Mouse (Mus musculus) liver, embryonic 14.5 days (tissue): ENCODE data around the gene Sdr39u1. TPM values are rescaled to one million over a fixed set of nuclear protein-coding genes. Genes with fewer than 3 reads are reported as not detected.

Source experiments
- ATAC-seq: fragments of 200-750 bp; cut with Nextera tagmentation; 2 replicates; pipeline ENCODE4 v1.8.0; 2017; ENCODE audit warnings: moderate number of reproducible peaks, mild to moderate bottlenecking, moderate library complexity; ENCODE audit not compliant: insufficient read depth
- DNase-seq, 3 experiments: peaks; one replicate each; pipeline ENCODE4 v3.0.0-alpha.2; 2012 to 2013; ENCODE audit warnings: low read depth in 3 of 3, low spot score in 3 of 3
- H3K27ac ChIP-seq: fragments of 300-500 bp; sonication (generic); 2 replicates; pipeline ENCODE4 v1.5.1; 2014; ENCODE audit warnings: moderate library complexity, mild to moderate bottlenecking, control low read depth, inconsistent platforms
- H3K27me3 ChIP-seq: fragments of 300-500 bp; sonication (generic); 2 replicates; pipeline ENCODE4 v1.6.1; 2014; ENCODE audit warnings: mild to moderate bottlenecking, low read length, moderate library complexity; ENCODE audit not compliant: control insufficient read depth, insufficient read depth
- H3K36me3 ChIP-seq: fragments of 300-500 bp; sonication (generic); replicated peaks from 2 replicates; pipeline ENCODE4 v1.6.1; 2014; ENCODE audit warnings: low read depth; ENCODE audit not compliant: control insufficient read depth, insufficient read depth
- H3K4me1 ChIP-seq, 2 experiments: fragments of 200-500 bp in 1 of 2; fragments of 300-500 bp in 1 of 2; sonication (generic) in 1 of 2; replicated peaks; 2 replicates each; pipeline ENCODE4 v1.6.1; 2012 to 2014; ENCODE audit warnings: antibody characterized with exemption in 1 of 2, inconsistent platforms in 1 of 2, low read length in 1 of 2; ENCODE audit not compliant: control insufficient read depth in 2 of 2, insufficient read depth in 2 of 2
- H3K4me2 ChIP-seq: fragments of 300-500 bp; sonication (generic); 2 replicates; pipeline ENCODE4 v1.6.1; 2014; ENCODE audit warnings: low read depth, mild to moderate bottlenecking, control low read depth, moderate library complexity
- H3K4me3 ChIP-seq, 2 experiments: fragments of 200-500 bp in 1 of 2; fragments of 300-500 bp in 1 of 2; sonication (generic) in 1 of 2; 2 replicates each; pipeline ENCODE4 v1.5.1; 2012 to 2014; ENCODE audit warnings: low read depth in 2 of 2, low read length in 2 of 2, mild to moderate bottlenecking in 2 of 2, control low read depth in 1 of 2, inconsistent platforms in 1 of 2, moderate library complexity in 1 of 2; ENCODE audit not compliant: insufficient read depth in 1 of 2
- H3K9ac ChIP-seq: fragments of 300-500 bp; sonication (generic); replicated peaks from 2 replicates; pipeline ENCODE4 v1.6.1; 2014; ENCODE audit warnings: mild to moderate bottlenecking, control low read depth, moderate library complexity
- H3K9me3 ChIP-seq: fragments of 300-500 bp; sonication (generic); 2 replicates; pipeline ENCODE4 v1.6.1; 2016; ENCODE audit warnings: low read length, mixed read lengths; ENCODE audit not compliant: control insufficient read depth
- CTCF ChIP-seq: IDR thresholded peaks from 2 replicates; pipeline ENCODE4 v1.5.1; 2016; ENCODE audit warnings: antibody characterized with exemption, low read depth, control low read depth
- EP300 ChIP-seq: IDR thresholded peaks from 2 replicates; pipeline ENCODE4 v1.6.1; 2016; ENCODE audit warnings: antibody characterized with exemption, low read depth
- WGBS: fragments of 180-500 bp; shearing (Covaris S2); extraction: QIAGEN DNeasy Blood & Tissue Kit; methylation state at CpG from one replicate; pipeline ENCODE4 v1.1.7; 2014; ENCODE audit not compliant: insufficient replicate concordance; 5-methylcytosine and 5-hydroxymethylcytosine counted together
- polyA plus RNA-seq, 2 experiments: library from polyadenylated mRNA; depleted of rRNA in 1 of 2; stranded (reverse) in 1 of 2; unstranded in 1 of 2; fragments of >200 nt; fragmentation: Nextera tagmentation in 1 of 2; extraction: Ambion mirVana in 1 of 2; gene quantifications; 2 replicates each; pipeline versions ENCODE4 v1.2.1 to v1.2.3; 2012 to 2014

Sdr39u1 gene
- polyA plus RNA-seq, 2 experiments = 6.7 to 12.0 TPM

DNA sequence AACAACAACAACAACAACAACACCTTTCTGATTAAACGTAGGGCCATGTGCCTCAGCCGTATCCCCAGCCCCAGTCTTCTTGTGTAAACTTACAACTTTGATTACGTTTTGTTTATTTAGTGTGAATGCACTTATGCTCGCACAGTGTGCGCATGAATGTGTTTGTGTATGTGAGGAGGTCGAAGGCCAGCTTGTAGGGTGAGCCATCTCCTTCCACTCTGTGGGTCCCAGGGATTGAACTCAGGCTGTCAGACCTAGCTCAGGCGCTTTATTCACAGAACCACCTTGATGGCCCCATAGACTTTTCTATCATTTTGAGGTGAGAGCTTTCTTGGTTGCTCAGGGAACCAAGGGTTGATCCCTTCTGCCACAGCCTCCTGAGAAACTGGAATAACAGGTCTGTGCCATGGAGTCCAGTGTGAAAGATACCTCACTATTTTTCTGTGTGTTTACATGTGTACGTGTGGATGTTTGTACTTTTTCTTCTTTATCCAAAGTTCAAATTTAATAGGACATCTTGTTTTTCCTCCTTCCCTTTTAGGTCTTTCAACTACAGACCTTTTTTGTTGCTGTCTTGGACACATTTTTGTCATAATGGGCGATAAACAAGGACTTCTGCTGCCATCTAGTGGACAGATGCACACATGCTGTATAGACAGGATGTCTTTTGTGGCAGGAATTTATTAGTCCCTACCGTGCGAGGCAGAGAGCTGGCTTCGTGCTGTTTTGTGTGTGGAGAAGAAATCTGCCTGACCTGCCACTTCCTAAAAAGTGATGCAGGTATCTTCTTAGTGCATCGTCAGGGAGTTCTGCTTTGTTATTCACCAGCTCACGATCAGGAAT is 18.4 kb upstream of the Sdr39u1 start:
- 30% methylated on average over 14 of the region's 14 CpGs for WGBS
- Histone ChIP-seq H3K9ac (no peak overlapping the region), H3K4me1 (peaks cover 12 to 19% of the 10 kb centered on the region in 2 experiments), H3K27me3 (no peaks in the 10 kb centered on the region), H3K27ac (no peak overlapping the region), H3K4me3 (no peak overlapping the region), H3K4me2 (no peak overlapping the region), H3K36me3 (no peaks in the 10 kb centered on the region), H3K9me3 (no peaks in the 10 kb centered on the region)
- peak; percentile 67 to 72 (median 70) for DNase-seq
- TF ChIP-seq CTCF (peak; percentile 88), EP300 (no peak)
- ATAC-seq = no peak

DNA sequence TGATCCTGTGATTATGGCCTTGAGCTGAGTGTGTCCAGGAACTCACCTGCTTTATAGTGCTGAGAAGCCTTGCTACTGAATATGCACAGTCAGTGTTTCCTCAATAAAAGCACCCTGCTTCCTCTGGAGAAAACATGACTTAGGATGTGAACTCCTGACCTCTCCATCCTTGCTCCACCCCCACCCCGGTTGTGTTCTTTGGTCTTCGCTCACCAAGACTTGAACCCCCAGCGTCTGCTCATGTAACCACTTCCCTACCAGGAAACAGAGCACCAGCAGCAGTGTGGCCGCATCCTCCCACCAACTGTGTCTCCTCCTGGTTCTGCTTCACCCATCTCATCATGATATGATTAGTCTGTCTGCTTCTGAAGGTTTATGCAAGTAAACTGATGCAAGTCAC is 13.3 kb upstream of the Sdr39u1 start:
- 24% methylated on average over 4 of the region's 4 CpGs for WGBS
- Histone ChIP-seq H3K9ac (no peak overlapping the region), H3K4me3 (no peak overlapping the region), H3K36me3 (no peaks in the 10 kb centered on the region), H3K4me1 (no peaks in the 10 kb centered on the region), H3K9me3 (no peaks in the 10 kb centered on the region), H3K27ac (no peak overlapping the region), H3K4me2 (no peak overlapping the region), H3K27me3 (no peaks in the 10 kb centered on the region)
- ATAC-seq = no peak
- no peak for DNase-seq
- TF ChIP-seq EP300 (no peak), CTCF (no peak)

DNA sequence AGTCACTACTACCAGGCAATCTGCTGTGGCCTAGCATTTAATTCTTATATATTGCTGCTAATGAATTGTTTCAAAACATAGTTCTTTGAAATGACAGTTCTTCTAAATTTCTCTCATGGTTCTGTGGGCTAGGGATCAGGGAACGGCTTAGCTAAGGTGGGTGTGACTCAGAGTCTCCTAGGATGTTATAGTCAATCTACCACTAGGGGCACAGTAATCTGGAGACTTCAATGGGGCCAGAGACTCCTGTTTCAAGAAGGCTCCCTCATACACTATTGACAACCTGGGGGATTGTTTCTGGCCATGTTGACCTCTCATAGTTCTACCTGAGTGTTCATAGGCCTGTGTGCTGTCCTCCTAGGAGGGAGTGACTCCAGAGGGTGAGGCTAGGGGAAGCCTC is 5.4 kb upstream of the Sdr39u1 start:
- peaks cover 2 to 10% of the 10 kb centered on the region in 2 experiments; a peak in 3 of 4 replicates for H3K4me1 ChIP-seq
- TF ChIP-seq EP300 (no peak), CTCF (peak; percentile 37; the same call in 1 of the 2 replicates)
- H3K27ac ChIP-seq = no peak overlapping the region
- ATAC-seq (no peak), DNase-seq (no peak)
- no peaks in the 10 kb centered on the region for H3K9me3 ChIP-seq
- 21% methylated on average over 1 of the region's 1 CpGs for WGBS
- H3K27me3 ChIP-seq = no peaks in the 10 kb centered on the region
- H3K36me3 ChIP-seq = no peaks in the 10 kb centered on the region
- no peak overlapping the region for H3K4me2 ChIP-seq
- H3K4me3 ChIP-seq = no peak overlapping the region
- no peak overlapping the region for H3K9ac ChIP-seq

DNA sequence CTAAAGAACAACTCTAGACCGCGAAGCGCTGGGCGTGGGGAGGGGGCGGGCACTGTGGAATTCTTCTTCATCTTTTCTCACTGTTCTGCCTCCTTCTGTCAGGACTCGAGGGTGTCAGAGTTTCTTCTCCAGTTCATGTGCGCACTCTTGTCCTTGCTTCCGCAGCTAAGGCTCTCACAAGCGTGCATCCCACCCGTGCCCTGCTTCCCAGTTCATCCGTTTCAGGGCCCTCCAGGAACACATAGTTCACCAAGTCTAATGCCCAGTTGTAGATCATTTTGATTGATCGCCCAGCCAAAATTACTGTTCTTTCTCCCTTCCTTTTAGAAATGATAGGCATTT is 292 bp upstream of the Sdr39u1 start:
- peak overlapping the region; percentile 62 for H3K4me2 ChIP-seq
- DNase-seq (no peak), ATAC-seq (no peak)
- H3K36me3 ChIP-seq = peaks cover 11% of the 10 kb centered on the region
- WGBS = 8% methylated on average over 12 of the region's 12 CpGs
- H3K27me3 ChIP-seq = no peaks in the 10 kb centered on the region; the same call in 1 of the 2 replicates
- H3K9me3 ChIP-seq = no peaks in the 10 kb centered on the region
- no peak overlapping the region for H3K27ac ChIP-seq
- H3K4me3 ChIP-seq = peak overlapping the region; percentile 43 to 49
- no peak overlapping the region; the same call in 1 of the 2 replicates for H3K9ac ChIP-seq
- H3K4me1 ChIP-seq = peaks cover 2 to 19% of the 10 kb centered on the region in 2 experiments; a peak in 3 of 4 replicates
- TF ChIP-seq CTCF (no peak), EP300 (no peak)

DNA sequence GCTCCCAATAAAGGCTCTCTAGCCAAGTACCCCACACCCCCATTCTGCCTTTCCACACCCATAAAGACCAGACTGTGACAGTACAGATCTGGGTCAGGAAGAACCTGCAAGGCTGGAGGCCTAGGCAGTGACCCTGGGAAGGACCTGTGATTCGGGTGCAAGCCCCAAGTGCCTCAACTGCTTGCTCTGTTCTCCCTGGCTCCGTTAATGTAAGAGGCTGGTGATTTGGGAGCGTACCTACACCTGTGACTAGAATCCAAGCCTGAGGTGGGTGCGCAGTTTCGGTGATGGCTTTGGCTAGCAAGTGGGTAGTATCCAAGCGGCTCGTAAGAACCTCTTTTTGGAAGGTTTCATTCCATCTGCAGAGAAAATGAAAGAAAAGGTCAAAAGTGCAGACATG is 1.1 kb downstream of the Sdr39u1 start:
- ATAC-seq = no peak
- no peaks in the 10 kb centered on the region for H3K9me3 ChIP-seq
- peaks cover 19% of the 10 kb centered on the region for H3K36me3 ChIP-seq
- H3K4me1 ChIP-seq = peaks cover 2 to 19% of the 10 kb centered on the region in 2 experiments; a peak in 3 of 4 replicates
- H3K9ac ChIP-seq = no peak overlapping the region
- TF ChIP-seq CTCF (no peak), EP300 (no peak)
- H3K4me2 ChIP-seq = peak overlapping the region; percentile 62; the same call in 1 of the 2 replicates
- H3K27me3 ChIP-seq = no peaks in the 10 kb centered on the region; the same call in 1 of the 2 replicates
- 78% methylated on average over 7 of the region's 7 CpGs for WGBS
- no peak overlapping the region for H3K27ac ChIP-seq
- no peak for DNase-seq
- no peak overlapping the region for H3K4me3 ChIP-seq
